Mouse (Mus musculus): ENCODE results near the gene Stat3. TPM values are rescaled to one million over a fixed set of nuclear protein-coding genes. Genes with fewer than 3 reads are reported as not detected.

Gene Stat3
- polyA plus RNA-seq (2012; rRNA removed), result 65.1 and 80.8 TPM in 2 replicates

DNA sequence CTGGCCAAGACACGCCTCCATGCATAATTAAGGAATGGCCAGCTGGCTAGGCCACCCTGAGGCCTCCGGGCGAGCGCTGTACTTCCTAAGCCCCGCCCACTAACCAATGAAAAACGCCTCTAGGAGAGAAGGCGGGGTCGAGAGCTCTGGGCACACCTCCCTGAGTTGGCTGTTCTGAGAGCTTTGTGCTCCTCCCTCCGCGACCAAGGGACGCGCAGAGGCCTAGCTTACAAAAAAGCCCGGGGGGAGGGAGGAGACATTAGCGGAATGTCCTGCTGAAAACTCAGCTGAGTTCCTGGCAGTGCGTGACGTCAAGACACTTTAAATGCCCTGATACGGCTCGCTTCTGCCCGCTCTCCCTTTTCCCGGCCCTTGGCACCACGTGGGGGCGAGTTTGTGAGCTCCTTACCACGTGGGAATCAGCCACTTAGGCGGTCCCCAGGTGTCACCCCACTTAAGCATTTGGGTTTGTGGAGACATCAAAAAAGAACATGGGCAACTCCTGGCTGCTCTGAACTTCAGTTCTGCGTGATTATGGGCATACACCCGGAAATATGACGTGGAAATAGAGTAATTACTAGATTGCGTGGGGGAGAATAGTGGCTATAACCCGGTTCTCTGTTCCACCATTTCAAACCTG is at the start of gene Stat3:
TSS of gene Stat3 (minus strand) at position 29 of the 640 bp plus-strand sequence.
- WGBS, result under 1% methylated on average over 29 of the region's 29 CpGs
- DNase-seq (ENCODE audit: low read depth in 1 of 2, low spot score in 2 of 2), result peak; percentile 100
- H3K27ac ChIP-seq (ENCODE audit: insufficient read depth, low read length), result peak within 1 kb of the TSS; percentile 94
- H3K4me3 ChIP-seq (ENCODE audit: extremely low read depth, insufficient read depth, insufficient read length), result peak within 1 kb of the TSS; percentile 90
- H3K27me3 ChIP-seq (ENCODE audit: control insufficient read depth, insufficient read depth, low read length), result no peaks in the 10 kb centered on the region
- no peaks in the 10 kb centered on the region for H3K36me3 ChIP-seq (ENCODE audit: control insufficient read depth, insufficient read depth, low read length)
- TF ChIP-seq CTCF (IDR thresholded peaks at IDR 0.05; ENCODE audit: extremely low read depth, insufficient read depth, insufficient read length, insufficient replicate concordance) (no peak), POLR2A (IDR thresholded peaks at IDR 0.05; ENCODE audit: low read depth, low read length) (peak; percentile 52)
- peaks cover 12% of the 10 kb centered on the region; the same call in 1 of the 2 replicates for H3K4me1 ChIP-seq (ENCODE audit: control insufficient read depth, insufficient read depth, insufficient read length)

DNA sequence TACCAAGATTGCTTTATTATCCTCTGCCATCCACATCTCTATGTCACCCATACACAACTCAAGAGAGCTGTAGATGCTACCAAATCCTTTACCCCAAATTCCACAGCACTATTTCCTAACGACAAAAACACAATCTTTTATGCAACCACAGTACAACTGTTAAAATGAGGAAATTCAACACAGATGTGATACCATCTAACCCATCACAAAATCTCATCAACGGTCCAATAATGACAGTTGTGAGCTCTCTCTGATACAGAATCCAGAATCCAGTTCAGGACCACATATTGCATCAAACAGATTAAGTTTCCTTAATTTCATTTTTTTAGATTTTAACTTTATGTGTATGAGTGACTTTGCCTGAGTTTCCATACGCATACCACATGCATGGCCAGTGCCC is 49.3 kb upstream of the Stat3 start:
- H3K36me3 ChIP-seq (ENCODE audit: control insufficient read depth, insufficient read depth, low read length), result no peaks in the 10 kb centered on the region
- no peak overlapping the region for H3K27ac ChIP-seq (ENCODE audit: insufficient read depth, low read length)
- H3K4me1 ChIP-seq (ENCODE audit: control insufficient read depth, insufficient read depth, insufficient read length), result no peaks in the 10 kb centered on the region
- H3K27me3 ChIP-seq (ENCODE audit: control insufficient read depth, insufficient read depth, low read length), result no peaks in the 10 kb centered on the region
- whole genome bisulfite sequencing, result 38% methylated on average over 3 of the region's 3 CpGs
- DNase-seq (ENCODE audit: low read depth in 1 of 2, low spot score in 2 of 2), result no peak
- no peak for TF ChIP-seq CTCF (IDR thresholded peaks at IDR 0.05; ENCODE audit: extremely low read depth, insufficient read depth, insufficient read length, insufficient replicate concordance)
- TF ChIP-seq POLR2A (IDR thresholded peaks at IDR 0.05; ENCODE audit: low read depth, low read length), result no peak
- H3K4me3 ChIP-seq (ENCODE audit: extremely low read depth, insufficient read depth, insufficient read length), result no peak overlapping the region

DNA sequence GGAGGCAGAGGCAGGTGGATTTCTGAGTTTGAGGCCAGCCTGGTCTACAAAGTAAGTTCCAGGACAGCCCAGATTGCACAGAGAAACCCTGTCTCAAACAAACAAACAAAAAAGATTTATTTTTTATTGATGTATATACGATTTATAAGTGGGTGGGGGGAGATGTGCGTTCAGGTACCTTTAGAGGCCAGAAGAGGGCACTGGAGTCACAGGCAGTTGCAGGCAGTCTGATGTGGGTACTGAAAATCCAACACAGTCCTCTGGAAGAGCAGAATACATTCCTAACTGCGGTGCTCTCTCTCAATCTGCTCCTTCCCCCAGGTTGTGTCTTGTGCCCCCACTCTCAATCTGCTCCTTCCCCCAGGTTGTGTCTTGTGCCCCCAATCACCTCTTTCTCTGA is 46.3 kb upstream of the Stat3 start:
- Histone ChIP-seq H3K27ac (ENCODE audit: insufficient read depth, low read length) (no peak overlapping the region), H3K36me3 (ENCODE audit: control insufficient read depth, insufficient read depth, low read length) (no peaks in the 10 kb centered on the region), H3K27me3 (ENCODE audit: control insufficient read depth, insufficient read depth, low read length) (0 out of 2 replicates have a peak, but pooled peaks cover 1% of the 10 kb centered on the region), H3K4me3 (ENCODE audit: extremely low read depth, insufficient read depth, insufficient read length) (no peak overlapping the region), H3K4me1 (ENCODE audit: control insufficient read depth, insufficient read depth, insufficient read length) (no peaks in the 10 kb centered on the region; the same call in 1 of the 2 replicates)
- TF ChIP-seq CTCF (IDR thresholded peaks at IDR 0.05; ENCODE audit: extremely low read depth, insufficient read depth, insufficient read length, insufficient replicate concordance), result peak; percentile 45; the same call in 1 of the 2 replicates
- TF ChIP-seq POLR2A (IDR thresholded peaks at IDR 0.05; ENCODE audit: low read depth, low read length), result no peak
- DNase-seq (ENCODE audit: low read depth in 1 of 2, low spot score in 2 of 2), result no peak
- 81% methylated on average over 3 of the region's 3 CpGs for WGBS

DNA sequence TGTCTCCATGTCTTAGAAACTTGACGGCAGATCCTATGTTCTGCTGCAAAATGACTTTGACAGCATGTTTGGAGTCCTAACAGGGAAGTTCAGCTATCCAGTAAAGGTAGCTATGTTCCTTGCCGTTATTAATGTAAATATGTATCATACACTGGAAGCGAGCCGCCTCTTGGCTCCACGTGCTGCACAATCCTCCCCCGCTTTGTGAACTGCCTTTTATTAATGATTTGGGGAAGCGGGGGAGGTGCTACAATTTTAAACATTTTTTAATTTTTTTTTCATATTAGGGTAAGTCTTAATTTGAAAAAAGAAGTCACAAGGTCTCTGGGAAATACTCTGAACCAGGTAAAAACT is 44.4 kb upstream of the Stat3 start:
- no peak for DNase-seq (ENCODE audit: low read depth in 1 of 2, low spot score in 2 of 2)
- H3K4me1 ChIP-seq (ENCODE audit: control insufficient read depth, insufficient read depth, insufficient read length), result no peaks in the 10 kb centered on the region; the same call in 1 of the 2 replicates
- H3K36me3 ChIP-seq (ENCODE audit: control insufficient read depth, insufficient read depth, low read length), result no peaks in the 10 kb centered on the region
- no peak overlapping the region for H3K27ac ChIP-seq (ENCODE audit: insufficient read depth, low read length)
- H3K4me3 ChIP-seq (ENCODE audit: extremely low read depth, insufficient read depth, insufficient read length), result no peak overlapping the region
- WGBS, result 71% methylated on average over 7 of the region's 7 CpGs
- TF ChIP-seq POLR2A (IDR thresholded peaks at IDR 0.05; ENCODE audit: low read depth, low read length), result no peak
- no peak for TF ChIP-seq CTCF (IDR thresholded peaks at IDR 0.05; ENCODE audit: extremely low read depth, insufficient read depth, insufficient read length, insufficient replicate concordance)
- 0 out of 2 replicates have a peak, but pooled peaks cover 1% of the 10 kb centered on the region for H3K27me3 ChIP-seq (ENCODE audit: control insufficient read depth, insufficient read depth, low read length)

DNA sequence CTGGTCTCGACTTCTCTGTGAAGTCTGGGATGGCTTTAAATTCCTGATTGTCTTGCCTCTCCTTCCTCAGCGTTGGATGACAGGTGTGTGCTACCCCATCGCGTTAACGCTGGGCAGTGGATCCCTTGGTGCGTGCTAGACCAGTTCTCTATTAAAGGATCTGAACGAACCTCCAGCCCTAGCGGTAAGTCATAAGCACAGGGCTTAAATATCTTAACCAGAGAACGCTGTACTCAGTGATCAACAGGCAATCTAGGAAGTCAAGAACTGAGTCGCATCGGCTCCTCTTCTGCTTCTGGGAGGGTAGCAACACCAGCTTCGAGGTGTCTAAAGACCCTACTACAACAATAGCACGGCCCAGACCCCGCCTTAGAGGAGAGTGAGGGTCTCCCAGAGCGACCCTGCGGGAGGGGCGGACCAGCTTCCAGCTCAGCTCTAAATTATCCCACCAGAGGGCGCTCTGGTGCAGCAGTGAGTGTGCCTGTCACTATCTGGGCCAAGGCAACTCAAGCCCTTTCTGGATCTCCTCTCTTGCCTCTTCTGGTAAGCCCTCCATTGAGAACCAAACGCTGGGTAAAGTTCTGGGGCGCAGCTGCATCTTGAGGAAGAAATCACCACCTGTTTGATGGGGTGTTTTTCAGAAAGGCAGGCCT is 43.9 kb upstream of the Stat3 start:
- 4% methylated on average over 20 of the region's 20 CpGs for WGBS
- Histone ChIP-seq H3K27me3 (ENCODE audit: control insufficient read depth, insufficient read depth, low read length) (0 out of 2 replicates have a peak, but pooled peaks cover 1% of the 10 kb centered on the region), H3K27ac (ENCODE audit: insufficient read depth, low read length) (no peak overlapping the region), H3K36me3 (ENCODE audit: control insufficient read depth, insufficient read depth, low read length) (no peaks in the 10 kb centered on the region), H3K4me1 (ENCODE audit: control insufficient read depth, insufficient read depth, insufficient read length) (no peaks in the 10 kb centered on the region; the same call in 1 of the 2 replicates), H3K4me3 (ENCODE audit: extremely low read depth, insufficient read depth, insufficient read length) (peak overlapping the region; percentile 23; the same call in 1 of the 2 replicates)
- TF ChIP-seq CTCF (IDR thresholded peaks at IDR 0.05; ENCODE audit: extremely low read depth, insufficient read depth, insufficient read length, insufficient replicate concordance), result peak; percentile 96
- no peak for TF ChIP-seq POLR2A (IDR thresholded peaks at IDR 0.05; ENCODE audit: low read depth, low read length)
- DNase-seq (ENCODE audit: low read depth in 1 of 2, low spot score in 2 of 2), result peak; percentile 55 to 75

DNA sequence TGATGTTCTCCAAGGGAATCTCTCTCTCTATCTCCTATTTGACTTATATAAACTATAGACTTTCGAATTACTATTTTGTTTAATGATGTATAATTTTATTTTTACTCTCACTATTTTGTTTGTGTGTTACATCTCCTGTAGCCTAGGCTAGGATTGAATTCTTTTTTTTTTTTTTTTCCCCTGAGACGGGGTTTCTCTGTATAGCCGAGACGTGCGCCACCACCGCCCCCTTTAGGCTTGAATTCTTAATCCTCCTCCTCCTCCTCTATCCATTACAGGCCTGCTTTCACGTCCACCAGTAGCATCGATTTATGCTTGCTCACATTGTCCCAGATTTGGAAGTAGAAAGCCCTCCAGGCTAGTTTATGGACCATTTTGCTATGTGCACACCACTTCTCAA is 42.7 kb upstream of the Stat3 start:
- Histone ChIP-seq H3K27me3 (ENCODE audit: control insufficient read depth, insufficient read depth, low read length) (0 out of 2 replicates have a peak, but pooled peaks cover 1% of the 10 kb centered on the region), H3K4me1 (ENCODE audit: control insufficient read depth, insufficient read depth, insufficient read length) (no peaks in the 10 kb centered on the region; the same call in 1 of the 2 replicates), H3K4me3 (ENCODE audit: extremely low read depth, insufficient read depth, insufficient read length) (no peak overlapping the region), H3K36me3 (ENCODE audit: control insufficient read depth, insufficient read depth, low read length) (no peaks in the 10 kb centered on the region), H3K27ac (ENCODE audit: insufficient read depth, low read length) (no peak overlapping the region)
- TF ChIP-seq CTCF (IDR thresholded peaks at IDR 0.05; ENCODE audit: extremely low read depth, insufficient read depth, insufficient read length, insufficient replicate concordance) (no peak), POLR2A (IDR thresholded peaks at IDR 0.05; ENCODE audit: low read depth, low read length) (no peak)
- DNase-seq (ENCODE audit: low read depth in 1 of 2, low spot score in 2 of 2), result no peak
- WGBS, result 64% methylated on average over 8 of the region's 8 CpGs
